Mouse (Mus musculus) gastrocnemius, adult 8-10 months (tissue): ENCODE measurements around the gene Cacnb4. TPM values are rescaled to one million over a fixed set of nuclear protein-coding genes. Genes with fewer than 3 reads are reported as not detected.

Source experiments
- DNase-seq, 2 experiments: peaks; one replicate each; pipeline ENCODE4 v3.0.0; 2022; ENCODE audit warnings: low spot score in 2 of 2
- total RNA-seq, 4 experiments: library from RNA; stranded (reverse); gene quantifications; 2 replicates each; pipeline ENCODE4 v1.2.4; 2022

Cacnb4 gene
- total RNA-seq, 4 experiments from 2014 or later = 0.07 to 0.70 (median 0.41) TPM

DNA sequence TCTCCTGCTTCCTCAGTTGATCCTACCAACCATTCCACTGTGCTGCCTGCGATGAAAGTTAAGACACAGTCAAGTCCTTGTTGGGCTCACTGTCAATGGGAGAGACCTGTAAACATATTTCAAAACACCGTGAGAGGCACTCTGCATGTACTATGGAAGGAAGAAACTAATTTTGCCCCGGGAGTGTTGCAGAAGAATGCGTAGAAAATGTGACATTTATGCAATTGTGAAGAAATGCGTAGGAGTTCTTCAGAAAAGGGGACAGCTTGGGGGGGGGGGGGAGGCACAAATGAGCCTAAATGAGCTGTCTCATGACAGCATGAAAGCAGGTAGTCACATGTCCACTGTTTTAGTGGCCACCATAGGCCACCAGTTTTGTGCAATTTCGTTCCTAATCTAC lies 25.1 kb downstream of the Cacnb4 start:
- DNase-seq = no peak

DNA sequence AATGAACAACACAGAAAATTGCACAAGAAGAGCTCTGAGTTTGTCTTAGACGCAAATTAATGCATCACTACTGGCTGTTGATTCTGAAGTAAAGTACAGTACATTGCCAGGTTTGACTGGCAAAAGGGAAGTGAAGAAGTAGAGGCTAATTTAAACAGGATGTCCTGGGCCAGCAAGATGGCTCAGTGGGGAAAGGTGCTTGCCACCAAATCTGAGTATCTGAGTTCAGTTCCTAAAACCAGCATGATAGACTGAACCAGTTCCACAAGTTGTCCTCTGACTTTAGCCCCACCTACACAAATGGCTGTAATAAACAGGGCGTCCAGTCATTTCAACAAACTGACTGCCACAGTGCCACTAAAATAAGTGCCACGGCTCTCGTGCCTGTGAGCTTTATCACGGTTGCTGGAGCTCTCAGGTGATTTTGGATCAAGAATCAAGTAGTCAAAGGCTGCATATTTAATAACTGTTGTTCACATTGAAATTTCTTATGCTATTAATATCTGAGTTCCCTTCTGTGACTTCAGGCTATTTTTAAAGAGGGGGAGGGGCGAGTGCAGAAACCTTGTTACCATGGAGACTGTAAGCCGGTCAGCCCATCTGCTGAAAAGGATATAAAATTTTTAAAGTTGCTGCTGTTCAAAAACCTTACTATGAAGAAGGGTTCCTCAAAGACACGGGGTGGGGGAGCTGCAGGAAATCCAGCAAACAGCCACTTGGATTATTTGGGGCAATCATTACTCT lies 29.2 kb downstream of the Cacnb4 start:
- no peak for DNase-seq

DNA sequence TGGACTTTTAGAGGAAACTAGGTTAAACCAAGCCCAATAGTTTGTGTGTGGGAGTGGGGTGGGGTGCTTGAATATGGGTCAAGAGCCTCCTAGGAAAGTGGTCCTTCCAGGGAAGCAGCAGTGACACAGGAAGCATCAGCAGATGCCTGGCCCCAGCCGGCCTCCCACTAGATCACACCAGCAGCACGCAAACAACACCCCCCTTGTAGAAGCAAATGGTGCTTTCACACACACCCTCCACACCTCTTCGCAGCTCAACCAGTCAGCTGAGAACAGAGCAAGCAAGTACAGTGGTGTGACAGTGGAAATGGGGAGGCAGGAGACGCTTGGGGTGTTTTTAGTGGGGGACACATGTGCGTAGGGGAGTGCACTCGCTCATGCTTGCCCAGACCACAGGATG lies 33.0 kb downstream of the Cacnb4 start:
- DNase-seq = no peak

DNA sequence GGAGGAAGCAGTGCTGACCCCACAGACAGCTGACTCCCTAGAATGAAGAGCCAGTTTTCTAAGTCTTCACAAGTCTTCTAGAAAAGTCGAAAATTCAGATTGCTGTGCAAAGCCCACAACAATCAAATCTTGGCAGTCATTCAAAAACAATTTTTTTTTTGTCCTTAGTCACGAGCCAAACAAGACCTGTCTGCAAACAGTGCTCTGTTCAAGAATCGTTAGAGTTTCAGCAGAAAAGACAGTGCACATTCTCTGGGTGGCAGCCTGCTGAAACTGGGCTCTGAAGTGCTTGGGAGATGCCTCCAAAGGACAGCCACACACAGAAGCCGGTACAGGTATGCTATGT lies 37.1 kb downstream of the Cacnb4 start:
- no peak for DNase-seq

DNA sequence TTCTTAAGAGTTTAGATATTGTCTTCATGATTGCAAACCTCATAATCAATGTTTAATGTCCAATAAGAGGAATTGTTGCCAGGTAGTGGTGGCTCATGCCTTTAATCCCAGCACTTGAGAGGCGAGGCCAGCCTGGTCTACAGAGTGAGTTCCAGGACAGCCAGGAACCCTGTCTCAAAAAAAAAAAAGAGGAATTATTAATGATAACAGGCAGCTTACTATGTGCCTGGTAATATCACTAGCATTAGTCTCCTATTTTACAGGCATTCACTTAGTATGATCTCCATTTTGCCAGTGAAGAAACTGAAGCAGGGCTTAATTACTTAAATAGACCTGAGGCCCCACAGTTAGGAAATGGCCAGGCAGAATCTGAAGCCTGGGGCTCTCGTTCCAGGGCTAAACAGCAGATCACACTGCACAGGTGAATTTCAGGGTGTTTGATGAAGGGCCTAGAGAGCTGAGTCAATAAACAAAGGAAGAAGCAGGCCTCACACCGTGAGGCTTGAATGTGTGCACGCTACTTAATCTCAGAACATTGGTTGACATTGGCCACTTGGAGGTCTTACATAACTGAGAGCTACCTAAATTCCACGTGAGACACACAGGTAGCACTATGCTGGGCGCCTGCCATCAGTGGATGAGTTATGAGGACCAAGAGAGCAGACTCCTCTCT lies 37.6 kb downstream of the Cacnb4 start:
- no peak for DNase-seq

DNA sequence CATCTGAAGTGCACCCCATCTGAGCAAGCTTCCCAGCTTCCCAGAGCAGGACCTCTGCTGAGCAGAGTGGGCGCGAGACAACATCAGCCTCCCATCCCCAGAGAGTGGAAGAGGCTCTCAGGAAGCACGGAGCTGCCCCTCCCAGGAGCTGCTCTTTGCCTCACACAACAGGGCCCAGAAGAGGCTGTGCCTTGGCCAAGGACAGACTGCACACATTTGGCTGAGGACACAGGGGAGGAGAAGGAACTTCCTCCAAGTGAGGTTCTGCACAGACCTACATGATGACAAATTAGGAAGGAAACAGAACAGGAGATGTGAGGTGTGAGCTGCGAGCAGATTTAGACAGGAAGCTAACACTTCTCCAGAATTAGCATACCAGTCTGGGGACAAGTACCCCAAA lies 38.4 kb downstream of the Cacnb4 start:
- no peak for DNase-seq

DNA sequence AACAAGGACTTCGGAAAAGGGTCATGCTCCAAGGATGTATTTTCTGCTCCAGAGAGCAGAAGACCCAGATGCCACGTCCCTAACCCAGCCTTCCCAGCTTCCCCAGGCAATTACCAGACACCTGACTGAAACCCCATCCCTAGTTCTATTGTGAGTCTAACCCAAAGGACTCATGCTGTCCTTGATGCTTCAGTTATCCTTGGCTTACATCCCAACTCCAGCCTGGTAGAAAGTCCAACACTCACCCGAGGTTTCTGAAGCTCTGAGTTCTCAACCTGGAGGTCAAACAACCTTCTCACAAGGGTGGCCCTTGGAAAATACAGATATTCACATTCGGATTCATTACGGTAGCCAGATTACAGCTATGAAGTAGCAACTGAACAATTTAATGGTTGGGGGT lies 40.6 kb downstream of the Cacnb4 start:
- DNase-seq = no peak

DNA sequence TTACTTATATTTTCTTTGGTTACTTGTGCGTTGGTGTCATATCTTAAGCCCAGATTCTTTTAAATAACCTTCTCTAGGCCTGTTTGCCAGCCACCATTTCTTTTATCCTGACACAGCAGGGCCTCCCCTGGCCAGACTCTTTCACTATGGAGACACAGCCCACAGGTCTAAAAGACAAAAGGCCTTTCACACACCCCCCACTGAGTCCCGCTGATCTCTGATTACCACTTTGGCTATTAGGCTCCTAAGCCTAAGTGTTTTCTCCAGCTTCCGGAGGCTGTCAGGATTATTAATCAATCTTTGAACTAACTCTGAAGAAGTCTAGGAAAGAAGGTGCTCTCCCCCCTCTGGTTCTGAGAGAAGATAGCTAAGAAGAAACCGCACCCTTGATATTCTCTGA lies 41.3 kb downstream of the Cacnb4 start:
- DNase-seq = no peak

DNA sequence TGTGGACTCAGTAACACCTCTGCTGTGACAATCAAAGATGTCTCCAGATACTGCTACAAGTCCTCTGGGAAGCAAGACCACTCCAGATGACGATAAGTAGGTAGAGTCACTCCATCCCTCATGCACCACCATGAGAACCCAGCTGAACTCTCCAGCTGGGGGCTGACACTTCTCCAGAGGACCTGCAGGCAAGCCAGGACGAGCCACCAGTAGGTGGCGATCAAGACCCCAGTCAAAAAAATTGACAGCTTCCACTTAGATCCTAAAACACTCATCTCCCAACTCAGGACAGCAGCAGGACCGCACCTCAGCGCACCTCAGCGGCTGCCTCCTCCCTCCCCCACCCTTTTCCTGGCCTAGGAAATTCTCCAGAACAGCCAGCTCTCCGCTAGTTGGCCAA lies 43.8 kb downstream of the Cacnb4 start:
- DNase-seq = peak; percentile 26 to 45

DNA sequence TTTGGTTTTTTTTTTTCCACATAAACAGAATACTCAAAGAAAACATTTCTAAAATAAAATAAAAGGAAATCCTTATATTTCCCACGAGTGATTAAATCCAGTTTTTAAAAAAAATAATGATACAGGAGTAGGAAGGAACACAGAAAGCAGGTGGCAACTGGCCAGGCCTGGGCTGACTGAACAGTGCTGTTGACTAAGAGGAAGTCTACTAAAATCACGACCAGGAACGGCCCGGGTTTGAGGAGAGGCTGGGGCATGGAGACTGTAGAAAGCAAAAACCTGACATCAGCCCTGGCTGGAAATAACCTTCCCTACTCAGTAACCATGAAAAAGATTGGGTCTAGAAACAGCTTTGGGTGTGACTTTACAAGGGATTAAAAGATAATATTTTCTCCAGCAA lies 48.4 kb downstream of the Cacnb4 start:
- DNase-seq = no peak

DNA sequence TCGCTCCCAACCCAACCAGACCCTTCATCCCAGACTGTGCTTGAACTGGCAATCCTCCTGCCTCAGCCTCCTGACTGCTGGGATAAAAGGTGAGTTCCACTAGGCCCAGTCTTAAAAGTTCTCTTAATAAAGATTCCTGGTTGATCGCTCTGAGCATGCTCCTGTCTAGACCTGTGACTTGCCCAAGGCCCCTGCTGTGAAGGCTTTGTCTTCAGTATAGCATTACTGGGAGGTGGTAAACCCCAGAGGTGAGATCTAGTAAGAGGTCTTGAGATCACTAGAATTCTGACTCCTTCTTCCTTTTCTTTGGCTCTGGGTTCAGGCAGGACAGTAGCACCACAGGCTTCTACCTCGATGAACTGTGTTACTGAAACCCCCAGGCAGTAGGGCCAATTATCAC lies 50.4 kb downstream of the Cacnb4 start:
- DNase-seq = no peak

DNA sequence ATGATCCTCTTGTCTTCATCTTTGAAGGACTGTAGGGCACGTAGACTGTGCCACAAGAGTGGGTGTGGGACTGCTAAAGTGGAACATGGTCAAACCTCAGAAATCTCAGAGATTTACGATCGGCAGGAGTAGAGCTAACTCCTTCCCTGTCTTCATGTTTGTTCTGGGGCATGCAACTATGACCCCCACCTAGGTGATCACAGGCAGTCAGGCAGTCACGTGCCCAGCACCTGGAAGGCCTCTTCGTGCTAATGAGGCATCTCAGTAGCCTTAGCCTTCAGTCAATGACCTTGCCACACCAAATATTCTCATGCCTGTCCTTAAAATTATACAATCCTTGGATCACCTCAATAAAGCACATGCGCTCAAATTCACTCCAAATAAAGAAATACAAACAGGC lies 50.9 kb downstream of the Cacnb4 start:
- no peak for DNase-seq

DNA sequence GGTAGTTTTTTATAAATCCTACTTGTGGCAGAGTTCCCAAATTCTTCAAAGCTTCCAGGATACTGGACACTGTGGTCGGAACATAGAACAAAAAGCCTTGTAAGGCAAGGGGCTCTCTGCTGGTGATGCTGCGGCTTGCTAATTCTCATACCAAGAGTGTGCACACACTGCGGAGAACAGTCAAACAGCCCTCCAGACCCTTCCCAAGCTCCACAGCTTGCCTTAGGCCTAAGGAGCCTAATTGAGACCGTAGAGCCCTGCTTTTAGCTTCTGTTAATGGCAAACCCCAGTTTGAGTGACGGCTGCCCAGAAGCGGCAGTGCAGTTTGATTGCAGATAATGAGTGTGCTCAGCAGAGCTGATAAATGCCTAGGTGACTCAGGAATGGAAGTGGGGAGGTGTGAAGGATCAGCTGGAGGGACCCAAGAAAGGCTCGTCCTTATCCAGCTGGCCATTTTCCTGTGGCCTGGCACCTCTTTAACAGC lies 52.7 kb downstream of the Cacnb4 start:
- DNase-seq = no peak

DNA sequence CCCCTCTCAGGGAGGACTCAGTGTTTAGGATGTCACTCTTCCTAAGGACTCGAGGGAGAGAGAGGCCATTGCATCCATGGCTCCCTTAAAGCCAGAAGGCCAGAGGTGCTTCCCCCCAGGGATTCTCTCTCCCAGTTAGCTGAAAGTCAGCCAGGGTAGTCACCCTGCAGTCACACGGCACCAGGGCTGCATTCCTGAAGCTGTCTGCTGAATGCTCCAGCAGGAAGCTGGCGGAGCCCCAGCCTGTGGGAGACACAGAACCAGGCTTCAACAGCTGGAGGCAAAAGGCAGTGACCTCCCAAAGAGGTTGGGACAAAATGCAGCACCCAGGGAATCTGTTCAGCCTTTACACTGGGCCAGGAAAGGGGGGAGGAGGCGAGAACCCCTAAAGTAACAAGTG lies 53.2 kb downstream of the Cacnb4 start:
- peak in 1 of 2 experiments; percentile 17 for DNase-seq

DNA sequence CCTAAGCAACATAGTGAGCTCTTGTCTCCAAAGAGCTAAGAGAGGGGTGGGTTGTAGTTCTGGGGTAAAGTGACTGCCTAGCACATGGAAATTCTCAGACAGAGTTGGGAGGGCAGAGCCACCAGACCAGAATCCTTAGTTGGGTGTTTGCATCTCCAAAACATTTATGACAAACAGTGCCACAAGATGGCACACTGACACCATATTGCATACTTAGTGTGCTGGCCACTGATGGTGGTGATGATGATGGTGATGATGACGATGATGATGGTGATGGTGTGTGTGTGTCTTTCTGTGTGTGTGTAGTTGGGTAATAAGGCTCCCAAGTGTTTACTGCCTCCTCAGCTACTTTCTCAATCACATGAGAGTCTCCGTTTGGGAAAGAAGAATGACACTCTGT lies 54.0 kb downstream of the Cacnb4 start:
- no peak for DNase-seq

DNA sequence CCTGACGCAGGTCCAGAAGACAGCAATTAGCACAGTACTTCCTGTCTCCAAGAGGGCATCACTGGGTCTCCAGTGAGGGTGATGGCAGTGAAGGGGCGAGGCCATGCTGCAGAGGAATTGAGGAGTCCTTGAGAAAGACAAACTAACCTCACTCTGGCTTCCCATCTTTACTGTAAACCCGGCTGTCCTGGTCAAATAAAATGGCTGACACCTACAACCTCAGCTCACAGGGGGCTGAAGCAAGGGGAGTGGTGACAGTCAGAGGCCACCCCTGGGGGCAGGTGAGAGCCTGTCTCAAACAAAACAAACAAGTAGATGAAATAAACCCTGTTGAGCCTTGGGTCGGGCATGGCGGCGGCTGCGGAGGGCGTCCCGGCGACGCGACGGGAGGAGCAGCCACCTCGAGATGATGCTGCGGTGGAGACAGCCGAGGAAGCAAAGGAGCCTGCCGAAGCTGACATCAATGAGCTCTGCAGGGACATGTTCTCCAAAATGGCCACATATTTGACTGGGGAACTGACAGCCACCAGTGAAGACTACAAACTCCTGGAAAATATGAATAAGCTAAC lies 57.1 kb downstream of the Cacnb4 start:
- DNase-seq = no peak

DNA sequence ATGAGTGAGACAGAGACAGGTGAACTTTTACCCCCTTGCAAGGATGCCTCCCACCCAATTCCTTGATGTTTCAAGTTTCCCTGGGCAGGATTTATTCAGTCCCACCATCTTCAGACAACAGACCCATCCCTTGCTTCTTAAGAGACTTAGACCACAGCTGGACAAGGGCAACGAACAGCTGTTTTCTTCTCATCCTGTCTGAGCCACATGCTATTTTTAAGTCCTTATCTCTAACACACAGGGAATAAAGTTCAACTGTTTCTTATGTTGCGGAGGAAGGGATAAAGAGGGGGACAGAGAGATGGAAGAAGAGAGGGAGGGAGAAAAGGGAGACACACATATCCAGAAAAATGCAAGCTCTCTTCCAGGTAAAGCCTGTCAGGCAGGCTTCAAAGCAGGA lies 57.8 kb downstream of the Cacnb4 start:
- no peak for DNase-seq

DNA sequence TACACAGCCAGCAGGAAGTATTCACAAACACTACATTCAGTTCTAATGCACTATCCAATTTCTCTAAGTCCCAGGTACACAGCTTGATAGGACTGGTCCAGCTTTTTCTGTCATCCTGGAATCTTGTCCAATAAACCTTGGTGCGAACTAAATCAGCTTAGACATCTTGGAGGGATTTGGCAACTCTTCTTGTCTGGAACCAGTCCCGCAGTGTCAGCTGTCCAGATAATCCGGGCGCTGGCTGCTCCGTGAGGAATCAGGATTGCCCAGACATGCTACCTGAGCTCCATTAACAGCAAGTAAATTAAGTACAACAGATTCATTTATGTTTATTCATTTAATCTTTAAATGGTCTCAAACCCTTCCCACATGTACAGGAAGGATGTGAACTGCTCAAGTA lies 61.2 kb downstream of the Cacnb4 start:
- DNase-seq = peak in 1 of 2 experiments; percentile 41

DNA sequence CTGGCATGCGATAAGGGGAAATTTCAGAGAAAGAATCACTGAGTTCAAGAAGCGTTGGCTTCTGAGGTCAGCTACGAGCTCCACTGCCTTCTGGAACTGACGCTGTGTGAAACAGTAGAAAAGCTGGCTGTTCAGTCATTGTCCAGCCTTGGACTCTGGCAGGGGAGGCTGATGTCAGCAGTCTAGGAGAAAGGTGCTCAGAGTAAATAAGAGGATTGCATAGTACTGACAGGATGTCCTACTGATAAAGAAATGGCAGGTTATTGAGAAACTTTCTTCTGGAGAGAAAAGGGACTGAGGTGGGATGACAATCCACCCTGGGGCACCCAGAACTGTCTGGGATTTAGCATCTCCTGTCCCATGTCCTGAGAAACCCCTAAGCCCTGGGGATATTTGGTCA lies 62.7 kb downstream of the Cacnb4 start:
- no peak for DNase-seq

DNA sequence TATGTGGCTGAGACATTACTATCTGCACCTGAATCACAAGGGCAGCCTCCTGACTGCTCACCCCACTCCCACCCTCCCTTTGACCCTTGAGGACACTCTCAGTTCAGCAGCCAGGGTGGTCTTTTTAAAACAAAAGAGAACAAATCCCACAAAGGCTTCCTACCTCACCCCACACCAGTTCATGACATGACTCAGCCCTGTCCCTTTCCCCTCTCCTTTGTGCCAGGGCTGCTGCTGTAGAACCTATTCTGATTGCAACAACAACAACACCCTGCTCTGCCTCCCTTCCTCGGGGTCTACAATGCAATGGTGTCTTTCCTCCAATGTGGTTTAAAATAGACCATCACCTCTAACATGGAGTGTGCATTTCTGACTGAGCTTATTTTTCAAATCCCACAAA lies 67.1 kb downstream of the Cacnb4 start:
- no peak for DNase-seq

DNA sequence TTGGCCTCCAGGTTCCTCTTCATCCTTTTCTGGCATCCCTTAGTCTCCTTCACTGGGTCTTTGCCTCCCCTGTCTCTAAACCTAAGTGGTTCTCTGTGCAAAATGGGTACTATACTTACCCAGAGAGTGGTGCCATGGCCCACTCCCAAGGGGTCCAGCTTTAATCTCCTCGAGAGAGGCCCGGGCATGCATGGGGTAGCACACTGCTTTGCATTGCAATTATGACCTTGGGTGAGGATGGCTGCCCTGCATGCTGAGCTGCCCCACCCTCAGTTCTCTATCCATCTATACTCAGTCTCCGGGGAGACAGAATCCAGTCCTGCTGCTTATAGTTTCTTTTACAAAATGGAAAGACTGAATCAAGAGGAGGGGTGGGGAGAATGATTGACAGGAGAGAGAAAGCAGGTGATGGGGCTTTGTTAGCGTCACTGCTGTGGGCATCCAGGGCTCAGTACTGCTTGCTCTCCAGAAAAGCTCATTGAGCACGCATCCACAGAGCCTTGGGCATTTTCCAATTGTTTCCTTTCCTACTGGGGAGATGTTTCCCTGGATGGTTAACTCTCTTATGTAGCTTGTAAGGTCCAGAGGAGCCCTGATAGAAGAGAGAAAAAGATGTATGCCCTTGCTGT lies 68.7 kb downstream of the Cacnb4 start:
- no peak for DNase-seq

DNA sequence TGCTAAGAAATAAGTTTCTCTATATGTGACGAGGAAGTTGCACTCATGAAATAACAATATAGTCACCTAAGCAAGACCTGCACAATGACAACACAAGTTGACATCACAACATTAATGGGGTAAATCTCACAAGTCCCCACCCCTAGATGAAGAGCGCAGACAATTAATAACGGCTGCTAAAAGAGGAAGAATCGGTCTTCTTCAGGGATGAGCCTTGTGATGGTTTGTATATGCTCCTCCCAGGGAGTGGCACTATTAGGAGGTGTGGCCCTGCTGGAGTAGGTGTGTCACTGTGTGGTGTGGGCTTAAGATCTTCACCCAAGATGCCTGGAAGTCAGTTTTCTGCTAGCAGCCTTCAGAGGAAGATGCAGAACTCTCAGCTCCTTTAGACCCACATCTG lies 70.3 kb downstream of the Cacnb4 start:
- DNase-seq = no peak
